Mouse (Mus musculus): ENCODE data around the gene Sirt2.

Gene Sirt2

DNA sequence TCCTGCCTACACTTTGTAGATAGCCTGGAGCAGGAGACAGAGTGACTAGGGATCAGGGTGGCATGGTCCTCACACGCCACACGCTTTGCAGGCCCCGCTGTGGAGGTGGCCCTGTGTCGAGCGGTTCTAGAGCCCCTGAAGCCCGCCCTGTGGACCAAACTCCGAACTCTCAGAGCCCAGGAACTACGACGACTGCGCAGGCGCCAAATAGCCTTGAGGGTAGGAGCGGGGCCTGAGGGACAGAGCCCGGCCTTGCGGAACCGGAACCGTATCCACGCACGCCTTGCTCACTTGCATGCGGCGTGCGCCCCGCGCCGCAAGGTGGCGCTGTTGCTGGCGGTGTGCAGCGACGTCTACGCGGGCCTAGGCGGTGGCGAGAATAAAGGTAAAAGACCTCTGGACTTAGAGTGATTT, 30.0 kb downstream of the Sirt2 start:
- DNase-seq (ENCODE audit: low spot score): no peak

- DNase-seq (ENCODE audit: low spot score): no peak
These were observed 33.5 kb downstream of the Sirt2 start for GRCm38 (mm10) chr7:28799994-28800393.

- DNase-seq (ENCODE audit: low spot score): no peak
These were observed 34.9 kb downstream of the Sirt2 start for GRCm38 (mm10) chr7:28801451-28801850.

DNA sequence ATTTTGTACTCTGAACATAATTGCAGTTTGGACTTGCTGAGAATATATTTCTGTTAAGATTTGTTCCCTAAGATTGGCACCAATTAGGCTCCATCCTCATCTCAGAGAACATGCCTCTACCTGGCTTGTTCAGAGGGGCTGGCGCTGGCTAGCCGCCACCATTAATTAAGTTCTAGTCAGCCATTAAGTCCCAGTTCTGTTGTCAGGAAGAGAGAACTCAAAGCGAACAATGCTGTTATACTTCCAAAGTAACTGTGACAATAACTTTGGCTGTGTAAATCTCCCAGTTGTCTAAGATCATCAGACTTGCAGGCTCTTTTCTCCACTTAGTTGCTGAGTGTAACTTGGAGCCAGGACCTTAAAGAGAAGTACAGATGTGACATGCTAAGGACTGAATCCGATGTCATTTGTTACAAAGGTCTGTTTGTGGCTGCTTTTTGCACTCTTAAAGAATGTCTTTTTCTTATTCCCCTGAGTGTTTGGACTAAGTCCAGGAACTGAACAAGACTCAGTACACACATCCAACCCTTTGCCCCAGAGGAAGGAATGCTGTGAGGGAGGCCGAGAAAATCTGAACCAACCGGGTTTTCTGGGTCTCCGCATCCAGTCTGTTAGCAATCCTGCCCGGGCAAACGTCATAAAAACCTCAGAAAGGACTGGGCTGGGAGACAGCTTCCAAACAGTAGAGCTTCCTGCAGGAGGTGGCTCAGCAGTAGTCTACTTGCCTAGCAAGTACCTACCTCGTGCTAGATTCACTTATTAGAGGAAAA, 35.6 kb downstream of the Sirt2 start:
- no peak for DNase-seq (ENCODE audit: low spot score)

GRCm38 (mm10) chr7:28802846-28803588, 36.5 kb downstream of the Sirt2 start:
- DNase-seq (ENCODE audit: low spot score): no peak

DNA sequence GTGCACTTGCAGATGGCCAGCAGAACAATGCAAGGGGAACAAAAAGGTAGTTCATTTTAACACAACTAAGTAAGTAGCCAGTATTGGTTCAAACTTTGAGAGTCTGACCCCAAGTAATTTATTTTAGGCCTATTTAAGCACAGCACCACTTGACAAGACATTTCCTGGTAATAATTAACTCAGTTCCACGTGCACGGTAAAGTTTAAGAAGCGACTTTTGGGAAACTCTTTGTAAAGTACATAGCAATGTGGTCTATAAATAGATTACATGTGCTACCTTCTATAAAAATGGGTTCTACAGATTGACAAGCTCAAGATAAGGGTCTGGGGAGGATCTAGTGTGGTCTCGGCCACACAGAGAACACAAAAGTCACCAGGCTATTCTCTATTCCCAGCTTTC, 37.2 kb downstream of the Sirt2 start:
- DNase-seq (ENCODE audit: low spot score): no peak

DNA sequence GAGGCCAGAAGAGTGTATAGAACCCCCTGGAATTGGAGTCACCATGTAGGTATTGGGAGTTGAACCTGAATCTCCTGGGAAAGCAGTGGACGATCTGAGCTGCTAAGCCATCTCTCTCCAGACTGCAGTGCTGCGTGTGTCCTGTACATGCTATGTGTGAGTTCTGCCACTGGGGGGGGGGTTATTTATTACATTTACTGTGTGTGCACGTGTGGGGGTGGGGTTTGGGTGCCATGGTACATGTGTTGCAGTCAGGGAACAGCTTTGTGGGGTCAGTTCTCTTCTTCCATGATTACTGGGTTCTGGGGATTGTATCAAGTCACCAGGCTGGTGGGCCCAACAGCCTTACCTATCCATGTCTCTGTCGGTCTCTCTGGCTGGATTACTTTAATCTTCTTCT, 40.3 kb downstream of the Sirt2 start:
- DNase-seq (ENCODE audit: low spot score): no peak

- no peak for DNase-seq (ENCODE audit: low spot score)
These were observed 41.2 kb downstream of the Sirt2 start for GRCm38 (mm10) chr7:28807641-28808220.

GRCm38 (mm10) chr7:28808221-28808941, 41.8 kb downstream of the Sirt2 start, which contains the start of gene Hnrnpl:
Gene Hnrnpl (plus strand): TSS chr7:28808541.
- DNase-seq (ENCODE audit: low spot score): no peak

DNA sequence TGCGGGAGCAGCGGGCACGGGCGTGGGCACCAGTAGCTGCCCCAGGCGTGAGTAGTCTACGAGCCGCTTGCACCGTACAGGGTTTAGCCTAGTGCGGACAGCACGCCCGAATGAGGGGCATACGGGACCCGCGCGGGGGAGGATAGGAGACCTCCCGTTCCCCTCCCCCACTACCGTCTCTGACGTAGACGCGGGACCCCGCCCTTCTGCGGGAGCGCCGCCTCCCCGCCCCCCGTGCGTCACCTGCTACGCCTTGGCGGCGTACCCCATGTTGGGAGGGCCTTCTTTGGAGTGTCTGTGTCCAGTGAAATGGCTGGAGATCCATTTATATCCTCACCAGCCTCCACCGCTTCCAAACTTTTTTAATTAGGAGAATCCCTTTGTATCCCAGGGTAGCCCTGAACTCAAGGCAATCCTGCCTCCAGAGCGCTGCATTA, 42.4 kb downstream of the Sirt2 start:
- DNase-seq (ENCODE audit: low spot score): peak; percentile 92

- DNase-seq (ENCODE audit: low spot score): no peak
These were observed 43.0 kb downstream of the Sirt2 start for GRCm38 (mm10) chr7:28809401-28810089.

DNA sequence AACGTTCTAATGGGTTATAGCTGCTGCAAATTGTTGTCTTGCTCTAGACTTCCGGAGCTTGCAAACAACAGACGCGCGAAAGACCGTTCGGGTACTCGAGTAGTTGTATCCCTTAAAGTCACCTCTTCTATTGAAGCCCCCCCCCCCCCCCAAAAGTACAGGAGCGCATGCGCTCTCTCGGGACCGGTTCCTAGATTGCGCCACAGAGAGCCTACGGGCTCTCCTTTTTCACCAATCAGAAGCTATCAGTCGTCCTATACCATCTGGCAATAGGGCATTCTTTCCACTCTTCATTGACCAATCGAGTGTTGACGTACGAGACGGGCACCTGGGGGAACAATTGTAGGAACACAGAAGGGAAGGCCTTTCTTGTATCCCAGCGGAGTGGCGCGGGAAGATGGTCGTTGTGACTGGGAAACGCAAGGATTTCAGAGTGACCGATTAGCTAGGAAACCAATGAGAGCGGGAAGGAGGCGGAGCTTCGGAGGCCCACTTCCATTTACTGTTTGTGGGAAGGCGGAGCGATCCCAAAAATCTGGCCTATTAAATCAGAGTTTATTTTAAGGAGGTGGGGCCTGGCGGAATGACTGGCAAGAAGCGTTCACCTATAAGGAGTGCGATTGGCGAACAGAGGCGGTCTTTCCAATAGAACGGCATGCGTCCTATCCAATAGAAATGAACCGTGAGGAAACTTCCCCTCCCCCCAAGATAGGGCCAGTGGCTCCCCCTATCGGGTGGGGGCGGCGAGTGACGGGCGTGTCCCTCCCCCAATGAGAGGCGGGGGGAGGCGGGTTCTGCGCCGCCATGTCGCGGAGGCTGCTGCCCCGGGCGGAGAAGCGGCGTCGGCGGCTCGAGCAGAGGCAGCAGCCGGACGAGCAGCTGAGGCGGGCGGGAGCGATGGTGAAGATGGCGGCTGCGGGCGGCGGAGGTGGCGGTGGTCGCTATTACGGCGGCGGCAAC, 43.9 kb downstream of the Sirt2 start:
- DNase-seq (ENCODE audit: low spot score): peak; percentile 100

GRCm38 (mm10) chr7:28811228-28811627, 44.7 kb downstream of the Sirt2 start:
- DNase-seq (ENCODE audit: low spot score): peak; percentile 75

GRCm38 (mm10) chr7:28811640-28812275, 45.2 kb downstream of the Sirt2 start:
- no peak for DNase-seq (ENCODE audit: low spot score)

- DNase-seq (ENCODE audit: low spot score): no peak
These were observed 45.9 kb downstream of the Sirt2 start for GRCm38 (mm10) chr7:28812436-28812835.

DNA sequence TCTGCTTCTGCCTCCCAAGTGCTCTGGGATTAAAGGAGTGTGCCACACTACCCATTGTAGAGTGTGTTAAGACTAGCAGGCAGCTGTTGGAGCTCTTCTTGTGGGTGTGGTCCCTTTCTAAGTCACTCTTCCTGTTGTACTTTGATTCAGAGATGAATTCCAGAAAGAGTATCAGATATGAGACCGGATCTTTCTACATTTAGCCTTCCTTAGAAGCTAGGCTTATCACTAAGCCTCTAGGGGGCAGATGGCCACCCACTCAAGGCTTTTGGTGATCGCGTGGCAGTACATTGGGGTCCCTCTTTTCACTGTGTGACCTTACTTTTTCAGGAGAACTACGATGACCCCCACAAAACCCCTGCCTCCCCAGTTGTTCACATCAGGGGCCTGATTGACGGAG, 46.4 kb downstream of the Sirt2 start:
- no peak for DNase-seq (ENCODE audit: low spot score)

- DNase-seq (ENCODE audit: low spot score): no peak
These were observed 47.9 kb downstream of the Sirt2 start for GRCm38 (mm10) chr7:28814306-28815034.

GRCm38 (mm10) chr7:28815230-28815629, 48.7 kb downstream of the Sirt2 start:
- DNase-seq (ENCODE audit: low spot score): no peak

DNA sequence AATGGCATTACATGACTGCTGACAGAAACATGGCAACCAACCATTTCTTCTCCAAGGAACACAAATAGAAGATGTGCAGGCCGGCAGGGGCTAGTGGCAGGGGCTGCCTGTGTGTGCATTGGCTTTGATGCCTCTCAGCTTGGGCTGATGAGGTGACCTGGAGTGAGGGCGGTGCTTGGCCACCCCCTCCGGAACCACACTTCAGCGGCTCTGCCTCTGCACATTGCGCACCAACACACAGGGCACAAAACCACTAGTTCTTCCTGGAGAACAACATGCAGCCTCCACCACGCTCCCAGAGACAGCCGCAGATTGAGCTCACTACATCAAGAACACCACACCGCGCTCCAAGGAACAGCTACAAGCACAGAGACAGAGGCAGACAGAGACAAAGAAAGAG, 49.7 kb downstream of the Sirt2 start:
- no peak for DNase-seq (ENCODE audit: low spot score)

All from left cerebral cortex, adult 11 months (tissue).